Mouse (Mus musculus) lung, postnatal 25 days (tissue): Measurements from ENCODE around the gene Izumo3.
"Not testable (repeated sequence)": the region's sequence is repeated elsewhere in the genome, so short reads cannot be mapped to it uniquely, and the experiment has no call there.

Experiments used
- DNase-seq: peaks from one replicate; pipeline ENCODE4 v3.0.0; 2022; ENCODE audit warnings: low spot score

Gene Izumo3

DNA sequence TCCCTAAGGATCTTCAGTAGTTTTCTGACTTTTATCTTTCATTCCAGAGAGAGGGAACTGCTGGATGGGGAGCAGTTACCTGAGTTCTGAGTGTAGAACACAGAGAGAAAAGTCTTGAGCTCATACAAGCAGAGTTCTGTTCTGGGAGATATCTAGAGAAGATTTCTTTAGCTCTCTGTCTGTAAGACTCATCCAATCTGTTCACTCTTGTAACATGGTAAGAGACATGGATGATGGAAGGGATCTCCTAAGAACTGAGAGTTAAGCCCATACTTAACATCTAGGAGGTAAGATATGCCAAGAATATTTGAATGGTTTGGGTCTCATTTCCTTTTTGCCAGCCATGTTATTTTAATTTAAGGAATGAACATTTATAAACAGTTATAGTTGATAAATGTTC, at the start of gene Izumo3:
Izumo3 (minus strand) TSS at position 101 of the 400 bp plus-strand sequence.
- no peak for DNase-seq

DNA sequence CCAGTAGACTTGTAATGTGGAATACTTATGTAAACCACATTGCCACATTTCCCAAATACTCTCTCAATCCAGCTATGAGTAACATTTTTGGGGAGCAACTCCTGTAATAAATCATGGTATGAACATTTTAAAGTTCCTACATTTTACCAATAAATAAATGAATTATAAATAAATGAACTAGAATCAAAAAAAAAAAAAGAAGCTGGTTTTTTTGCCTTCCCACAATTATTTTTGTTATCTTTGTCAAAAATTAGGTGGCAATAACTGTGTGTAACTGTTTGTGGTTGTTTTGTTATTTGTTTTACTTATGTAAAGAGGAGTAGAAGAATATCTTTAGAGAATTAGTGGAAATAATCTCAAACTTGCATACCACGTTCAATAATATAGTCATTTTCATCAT, 44.6 kb upstream of the Izumo3 start, which contains the start of gene Gm12666:
Gm12666 (minus strand) TSS at position 101 of the 400 bp plus-strand sequence.
- DNase-seq = not testable (repeated sequence)

DNA sequence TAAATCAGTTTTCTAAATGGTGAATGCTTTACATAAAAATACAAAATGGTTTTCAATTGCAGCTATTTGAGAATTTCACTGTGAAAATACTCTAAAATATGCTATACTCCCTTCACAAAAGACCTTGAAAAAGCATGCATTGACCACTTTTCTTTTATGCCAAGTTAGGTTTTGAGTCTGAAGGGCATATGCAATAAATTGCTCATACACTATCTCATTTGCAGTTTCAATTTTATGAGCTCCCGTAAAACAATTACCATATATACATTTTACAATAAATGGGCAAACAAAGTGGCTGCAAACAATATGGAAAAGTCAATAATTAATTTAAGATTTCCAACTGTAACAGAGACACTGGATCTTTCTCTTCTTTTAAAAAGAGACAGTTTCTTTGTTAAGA, 5.6 kb upstream of the Izumo3 start:
- DNase-seq = no peak

DNA sequence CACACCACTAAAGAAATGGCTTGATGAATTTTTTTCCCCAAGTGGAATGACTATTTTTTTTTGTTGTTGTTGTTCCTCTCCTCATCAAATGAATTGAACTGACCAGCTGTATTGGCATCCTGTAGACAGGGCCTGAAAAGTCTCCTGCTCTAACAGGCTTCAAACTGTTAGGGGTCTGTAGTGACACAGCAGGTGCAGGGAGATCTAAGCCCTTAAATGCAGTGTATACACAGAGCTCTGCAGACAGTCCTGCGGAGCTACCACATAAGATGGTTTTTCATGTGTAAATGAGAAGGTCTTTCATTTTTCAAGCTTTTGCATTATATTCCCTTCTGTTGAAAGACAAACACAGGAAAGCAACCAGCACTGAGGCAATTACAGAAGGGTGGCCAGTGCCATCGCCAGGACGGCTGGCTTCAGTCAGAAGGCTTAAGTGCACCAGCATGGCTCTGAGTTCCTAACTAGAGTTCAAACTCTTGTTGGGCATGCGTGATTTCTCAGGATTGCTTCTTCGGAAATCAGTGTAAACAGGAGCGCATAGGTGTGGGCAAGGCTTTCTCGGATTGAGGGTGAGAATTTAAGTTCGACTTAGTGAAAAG, 35.5 kb downstream of the Izumo3 start:
- no peak for DNase-seq

DNA sequence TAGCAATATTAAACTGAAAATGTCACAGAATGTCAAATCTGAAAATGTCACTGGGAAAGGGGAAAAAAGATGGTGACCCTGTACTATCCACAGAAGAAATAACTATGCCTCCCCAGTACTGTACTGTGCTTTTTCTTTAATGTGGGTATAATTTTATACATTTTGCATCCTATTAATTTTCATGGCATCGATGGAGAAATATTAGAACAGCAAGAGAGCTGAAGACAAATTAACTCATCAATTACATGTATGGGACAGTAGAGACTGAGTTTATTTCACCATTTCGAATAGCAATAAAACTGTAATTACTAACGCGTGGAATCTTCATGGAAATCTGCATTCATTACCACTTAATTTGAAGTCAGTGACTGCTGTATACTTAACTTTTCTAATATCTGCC, 49.6 kb downstream of the Izumo3 start:
- no peak for DNase-seq

DNA sequence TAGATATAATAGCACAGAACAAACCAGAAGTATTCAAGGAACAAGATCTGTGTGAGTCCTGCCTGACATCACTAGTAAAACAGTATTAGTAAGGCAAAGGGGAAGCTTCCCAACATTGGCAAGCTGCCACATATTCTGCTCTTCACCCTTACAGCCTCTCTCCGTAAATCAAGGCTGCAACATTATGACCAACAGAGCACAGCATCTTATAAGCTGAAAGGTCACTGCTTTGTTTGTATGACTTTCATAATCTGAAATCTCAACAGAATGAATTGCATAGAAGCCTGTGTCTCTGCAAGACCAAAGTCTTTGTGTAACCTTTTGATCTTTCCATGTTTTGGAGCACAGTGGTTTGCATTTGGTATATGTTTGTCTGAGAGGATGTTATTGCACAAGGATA, 51.1 kb downstream of the Izumo3 start:
- DNase-seq = no peak
